Mouse (Mus musculus) hindbrain, postnatal 0 days (tissue): Measurements from ENCODE around the gene Pou3f3. TPM values are rescaled to one million over a fixed set of nuclear protein-coding genes. Genes with fewer than 3 reads are reported as not detected.
A peak's percentile ranks its signal among the peaks of the same experiment; 100 is the strongest.

Experiments used
- ATAC-seq: fragments of 200-750 bp; cut with Nextera tagmentation; 2 replicates; pipeline ENCODE4 v1.8.0; 2017; ENCODE audit warnings: mild to moderate bottlenecking, moderate TSS enrichment, moderate library complexity
- DNase-seq: peaks from one replicate; pipeline ENCODE4 v3.0.0-alpha.2; 2015; ENCODE audit warnings: low spot score
- H3K27ac ChIP-seq: fragments of 300-500 bp; sonication (generic); 2 replicates; pipeline ENCODE4 v1.5.1; 2014; ENCODE audit warnings: mild to moderate bottlenecking
- H3K27me3 ChIP-seq: fragments of 300-500 bp; sonication (generic); 2 replicates; pipeline ENCODE4 v1.6.1; 2014; ENCODE audit warnings: low read length, mixed read lengths; ENCODE audit not compliant: insufficient read depth
- H3K36me3 ChIP-seq: fragments of 300-500 bp; sonication (generic); 2 replicates; pipeline ENCODE4 v1.6.1; 2014; ENCODE audit warnings: low read length, mixed read lengths; ENCODE audit not compliant: insufficient read depth
- H3K4me1 ChIP-seq: fragments of 300-500 bp; sonication (generic); 2 replicates; pipeline ENCODE4 v1.6.1; 2014; ENCODE audit warnings: antibody characterized with exemption, low read length, mixed read lengths; ENCODE audit not compliant: insufficient read depth
- H3K4me2 ChIP-seq: fragments of 300-500 bp; sonication (generic); 2 replicates; pipeline ENCODE4 v1.6.1; 2014; ENCODE audit warnings: low read depth, mild to moderate bottlenecking, low read length, moderate library complexity, mixed read lengths
- H3K4me3 ChIP-seq: fragments of 300-500 bp; sonication (generic); 2 replicates; pipeline ENCODE4 v1.5.1; 2014; ENCODE audit warnings: low read length
- H3K9ac ChIP-seq: fragments of 300-500 bp; sonication (generic); replicated peaks from 2 replicates; pipeline ENCODE4 v1.6.1; 2014; ENCODE audit warnings: mild to moderate bottlenecking, low read length, moderate library complexity, mixed read lengths
- H3K9me3 ChIP-seq: fragments of 300-500 bp; sonication (generic); 2 replicates; pipeline ENCODE4 v1.6.1; 2016; ENCODE audit warnings: low read length, mixed read lengths
- CTCF ChIP-seq: IDR thresholded peaks from 2 replicates; pipeline ENCODE4 v1.5.1; 2016; ENCODE audit warnings: antibody characterized with exemption, control low read depth, low read depth
- WGBS: fragments of 180-500 bp; shearing (Covaris S2); extraction: QIAGEN DNeasy Blood & Tissue Kit; methylation state at CpG from one replicate; pipeline ENCODE4 v1.1.7; 2014; 5-methylcytosine and 5-hydroxymethylcytosine counted together
- polyA plus RNA-seq: library from polyadenylated mRNA; unstranded; fragments of >200 nt; fragmentation: Nextera tagmentation; extraction: Ambion mirVana; gene quantifications from 2 replicates; pipeline ENCODE4 v1.2.1, GENCODE M21; 2015
- total RNA-seq: library from RNA; depleted of rRNA; stranded (reverse); fragments of >200 nt; gene quantifications from 2 replicates; pipeline ENCODE4 v1.2.3, GENCODE M21; 2014

The Pou3f3 gene
- total and polyA plus RNA-seq, 2 experiments from 2014 or later, result 10.3 to 30.7 TPM

DNA sequence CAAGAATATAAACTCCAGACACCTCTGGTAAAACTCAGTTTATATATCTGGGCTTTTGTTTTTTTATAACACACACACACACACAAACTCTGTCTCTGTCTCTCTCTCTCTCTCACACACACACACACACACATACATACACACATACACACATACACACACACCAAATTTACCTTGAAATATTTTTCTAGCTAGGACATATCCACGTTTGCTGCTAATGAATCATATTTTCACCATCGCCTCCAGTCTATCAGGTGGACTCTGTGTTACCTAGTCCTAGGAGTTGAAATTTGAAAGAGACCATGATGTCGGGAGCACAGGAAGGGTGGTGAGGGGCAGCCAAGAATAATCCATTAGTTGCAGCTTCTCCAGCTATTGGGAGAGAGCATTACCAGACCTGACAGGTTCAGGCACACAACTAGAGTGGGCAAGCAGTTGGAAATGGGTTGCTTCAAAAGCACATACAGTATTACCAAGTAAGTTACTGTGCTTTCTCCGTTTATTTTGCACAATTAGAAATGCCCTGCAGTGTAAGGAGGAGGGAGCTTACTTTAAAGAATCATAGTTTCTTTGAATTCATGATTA, 6.9 kb upstream of the Pou3f3 start:
- DNase-seq (no peak), ATAC-seq (no peak)
- no peaks in the 10 kb centered on the region for H3K27me3 ChIP-seq
- H3K9ac ChIP-seq, result 0 out of 2 replicates have a peak overlapping the region, but pooled peaks have one; percentile 9
- no peak for TF ChIP-seq CTCF
- H3K4me3 ChIP-seq, result no peak overlapping the region
- peak overlapping the region; percentile 94 for H3K4me2 ChIP-seq
- peaks cover 14% of the 10 kb centered on the region for H3K4me1 ChIP-seq
- no peaks in the 10 kb centered on the region for H3K36me3 ChIP-seq
- H3K9me3 ChIP-seq, result no peaks in the 10 kb centered on the region
- H3K27ac ChIP-seq, result peak overlapping the region; percentile 92; the same call in 1 of the 2 replicates
- 21% methylated on average over 4 of the region's 4 CpGs for WGBS

DNA sequence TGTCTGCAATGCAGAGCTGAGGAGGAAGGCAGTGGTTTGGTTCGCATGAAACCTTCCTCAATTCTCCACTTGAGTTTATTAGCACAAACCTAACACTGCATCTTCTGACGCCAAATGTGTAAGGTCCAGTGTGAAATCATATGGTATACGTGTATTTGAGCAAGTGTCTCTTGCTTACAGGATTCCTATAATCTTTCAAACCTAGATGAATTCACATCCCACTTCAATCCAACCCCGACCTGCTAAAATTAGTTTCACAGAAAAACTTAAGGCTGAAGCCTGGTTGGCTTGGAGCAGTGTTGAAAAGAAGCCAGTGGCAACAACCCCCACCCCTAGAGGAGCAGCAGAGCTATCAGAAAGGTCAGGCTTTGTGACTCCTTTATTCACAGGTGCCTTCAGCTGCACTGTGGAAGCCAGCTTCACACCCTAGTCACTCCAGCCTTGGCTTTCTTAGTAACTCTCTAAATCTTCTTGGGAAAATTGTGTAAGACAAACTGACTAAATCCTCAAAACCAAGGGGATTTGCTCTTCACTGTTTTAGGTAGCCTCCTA, 5.5 kb upstream of the Pou3f3 start:
- Histone ChIP-seq H3K4me2 (peak overlapping the region; percentile 94), H3K27me3 (no peaks in the 10 kb centered on the region), H3K4me1 (peaks cover 14% of the 10 kb centered on the region), H3K9ac (peak overlapping the region; percentile 5; the same call in 1 of the 2 replicates), H3K27ac (peak overlapping the region; percentile 92; the same call in 1 of the 2 replicates), H3K36me3 (no peaks in the 10 kb centered on the region), H3K4me3 (no peak overlapping the region), H3K9me3 (no peaks in the 10 kb centered on the region)
- DNase-seq (no peak), ATAC-seq (no peak)
- TF ChIP-seq CTCF, result no peak
- 30% methylated on average over 4 of the region's 4 CpGs for WGBS

DNA sequence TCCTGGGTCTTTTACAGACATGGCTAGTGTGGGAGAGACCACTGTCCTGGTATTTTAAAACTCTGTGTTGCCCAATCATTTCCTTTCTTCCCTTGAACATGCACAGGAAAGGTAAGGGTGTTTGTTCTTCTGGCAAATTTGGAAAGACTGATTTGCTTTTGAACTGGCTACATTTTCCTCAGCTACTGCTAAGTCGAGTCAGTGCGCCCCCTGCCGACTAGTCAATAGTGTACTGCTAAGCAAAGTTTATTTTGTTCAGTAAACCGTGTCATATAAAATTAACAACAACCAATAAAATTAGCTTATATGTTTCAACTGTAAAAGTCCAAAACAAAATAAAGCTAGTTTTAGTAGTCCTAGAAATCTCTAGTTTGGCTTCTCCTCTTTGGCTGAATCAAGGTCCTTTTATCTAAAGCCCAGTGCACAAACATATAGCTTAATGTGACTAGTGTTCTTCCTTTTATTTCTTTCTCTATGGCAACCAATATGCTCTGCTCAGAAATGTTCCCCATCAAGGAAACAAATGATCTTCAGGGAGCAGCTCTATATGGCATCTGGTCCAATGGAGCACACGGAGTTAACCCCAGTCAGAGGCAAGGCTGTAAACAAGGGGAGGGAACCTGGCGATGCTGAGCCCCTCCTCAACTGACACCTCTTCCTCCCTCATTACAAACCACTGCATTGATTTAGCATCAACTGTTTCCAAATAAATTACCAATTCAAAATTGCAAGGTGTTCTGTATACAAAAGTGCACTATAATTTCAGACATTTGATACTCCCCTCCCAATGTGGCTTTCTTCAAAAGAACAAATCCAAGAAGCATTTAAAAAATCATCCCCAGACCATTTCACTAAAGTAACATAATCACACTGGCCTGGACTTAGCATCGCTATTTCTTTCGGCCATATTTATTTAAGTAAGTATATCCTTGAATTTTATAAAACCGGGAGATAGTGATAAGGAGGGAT, 4.1 kb upstream of the Pou3f3 start:
- 6% methylated on average over 9 of the region's 9 CpGs for WGBS
- H3K27me3 ChIP-seq, result no peaks in the 10 kb centered on the region
- H3K27ac ChIP-seq, result peak overlapping the region; percentile 92
- ATAC-seq (peak; percentile 41), DNase-seq (peak; percentile 93)
- H3K4me2 ChIP-seq, result peak overlapping the region; percentile 94
- H3K4me3 ChIP-seq, result peak overlapping the region; percentile 76
- TF ChIP-seq CTCF, result peak; percentile 86
- H3K9me3 ChIP-seq, result no peaks in the 10 kb centered on the region
- H3K4me1 ChIP-seq, result peaks cover 6% of the 10 kb centered on the region; the same call in 1 of the 2 replicates
- H3K36me3 ChIP-seq, result no peaks in the 10 kb centered on the region
- H3K9ac ChIP-seq, result peak overlapping the region; percentile 4; the same call in 1 of the 2 replicates

DNA sequence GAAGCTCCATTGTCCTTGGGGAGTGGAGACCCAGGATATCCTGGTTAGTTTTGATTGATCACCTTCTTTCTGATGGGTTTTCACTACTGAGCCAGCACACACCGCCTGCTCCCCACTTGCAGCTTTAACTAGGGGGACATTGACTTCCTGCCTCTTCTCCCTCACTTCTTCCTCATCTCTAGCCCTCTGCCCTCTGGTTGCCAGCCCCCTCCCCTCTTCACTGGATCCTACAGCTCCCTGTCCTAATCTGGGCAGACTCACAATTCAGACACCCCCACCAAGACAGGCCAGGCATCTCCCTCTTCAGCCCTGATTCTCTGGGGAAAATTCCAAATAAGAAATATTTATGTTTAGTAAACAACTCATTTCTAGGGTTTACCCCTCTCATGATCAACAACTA, 3.3 kb upstream of the Pou3f3 start:
- no peak for ATAC-seq
- no peaks in the 10 kb centered on the region for H3K27me3 ChIP-seq
- peak overlapping the region; percentile 67 for H3K9ac ChIP-seq
- DNase-seq, result no peak
- 14% methylated on average over 1 of the region's 1 CpGs for WGBS
- peaks cover 6% of the 10 kb centered on the region; the same call in 1 of the 2 replicates for H3K4me1 ChIP-seq
- H3K36me3 ChIP-seq, result no peaks in the 10 kb centered on the region
- H3K9me3 ChIP-seq, result no peaks in the 10 kb centered on the region
- peak overlapping the region; percentile 94 for H3K4me2 ChIP-seq
- no peak for TF ChIP-seq CTCF
- peak overlapping the region; percentile 92 for H3K27ac ChIP-seq
- peak overlapping the region; percentile 76 for H3K4me3 ChIP-seq

DNA sequence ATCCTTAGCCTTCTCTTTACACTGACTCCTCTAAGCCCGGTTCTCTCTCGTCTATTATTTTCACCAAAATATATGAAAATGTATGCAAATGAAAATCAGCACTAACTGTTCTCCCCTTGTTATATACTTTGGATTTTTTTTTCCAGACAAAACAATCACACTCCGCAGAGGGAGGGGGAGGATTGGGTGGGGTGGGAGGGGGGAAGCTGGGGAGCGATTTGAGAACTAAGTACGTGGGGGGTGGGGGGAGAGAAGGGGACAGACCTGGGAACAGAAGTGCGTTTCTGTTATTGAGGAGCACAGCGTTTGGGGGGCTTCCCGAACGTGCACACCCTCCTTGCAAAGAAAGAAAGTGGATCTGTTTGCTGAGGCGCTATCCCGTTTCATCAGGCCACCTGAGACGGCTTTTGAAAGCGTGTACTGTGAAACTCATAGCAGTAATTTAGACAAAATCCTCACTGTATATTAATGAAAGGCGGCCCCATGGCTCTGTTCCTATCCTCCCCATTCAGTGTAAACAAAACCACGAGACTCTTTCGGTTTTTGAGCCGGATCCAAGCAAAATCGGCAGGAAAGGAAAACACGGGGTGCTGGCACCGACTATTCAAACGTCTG, 2.4 kb upstream of the Pou3f3 start:
- Histone ChIP-seq H3K4me3 (peak overlapping the region; percentile 76), H3K36me3 (no peaks in the 10 kb centered on the region), H3K27ac (peak overlapping the region; percentile 92), H3K27me3 (no peaks in the 10 kb centered on the region), H3K9me3 (no peaks in the 10 kb centered on the region), H3K9ac (peak overlapping the region; percentile 67), H3K4me1 (0 out of 2 replicates have a peak, but pooled peaks cover 6% of the 10 kb centered on the region), H3K4me2 (peak overlapping the region; percentile 94)
- WGBS, result 1% methylated on average over 21 of the region's 21 CpGs
- ATAC-seq (no peak), DNase-seq (peak; percentile 63)
- TF ChIP-seq CTCF, result no peak

DNA sequence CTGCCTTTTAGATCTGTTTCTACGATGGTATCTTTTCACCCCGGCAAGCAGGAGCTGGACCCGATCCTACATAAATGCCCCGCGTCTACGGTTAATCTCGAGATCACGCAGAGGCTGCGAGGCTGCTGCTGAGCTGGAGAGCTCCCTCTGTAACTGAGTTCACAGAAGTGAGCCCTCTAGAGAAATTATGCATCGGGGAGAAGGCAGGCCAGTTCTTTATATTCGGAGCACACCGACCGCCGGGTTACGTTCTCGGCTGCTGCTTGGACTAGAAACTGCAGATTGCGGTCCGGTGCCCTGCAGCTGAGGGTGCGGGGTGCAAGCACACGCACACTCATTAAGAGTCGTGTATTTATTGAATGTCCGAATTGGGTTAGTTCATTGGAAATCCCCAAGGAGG, 1.7 kb upstream of the Pou3f3 start:
- peak overlapping the region; percentile 94 for H3K4me2 ChIP-seq
- peak overlapping the region; percentile 76 for H3K4me3 ChIP-seq
- WGBS, result under 1% methylated on average over 22 of the region's 22 CpGs
- TF ChIP-seq CTCF, result no peak
- no peaks in the 10 kb centered on the region for H3K27me3 ChIP-seq
- peak overlapping the region; percentile 92 for H3K27ac ChIP-seq
- DNase-seq, result peak; percentile 81
- peak overlapping the region; percentile 67 for H3K9ac ChIP-seq
- H3K9me3 ChIP-seq, result no peaks in the 10 kb centered on the region
- no peaks in the 10 kb centered on the region for H3K36me3 ChIP-seq
- ATAC-seq, result peak; percentile 15
- 0 out of 2 replicates have a peak, but pooled peaks cover 6% of the 10 kb centered on the region for H3K4me1 ChIP-seq
